Mouse (Mus musculus) midbrain, embryonic 10.5 days (tissue): ENCODE measurements around the gene Selenok. TPM values are rescaled to one million over a fixed set of nuclear protein-coding genes. Genes with fewer than 3 reads are reported as not detected.
A peak's percentile ranks its signal among the peaks of the same experiment; 100 is the strongest.

ENCODE experiments used
- DNase-seq: peaks from one replicate; pipeline ENCODE4 v3.0.0-alpha.2; 2017; ENCODE audit warnings: low spot score
- H3K27ac ChIP-seq: fragments of 300-500 bp; sonication (generic); replicated peaks from 2 replicates; pipeline ENCODE4 v1.5.1; 2016; ENCODE audit warnings: mild to moderate bottlenecking
- H3K27me3 ChIP-seq: fragments of 300-500 bp; sonication (generic); 2 replicates; pipeline ENCODE4 v1.6.1; 2016; ENCODE audit warnings: low read depth, mild to moderate bottlenecking; ENCODE audit not compliant: poor library complexity, severe bottlenecking
- H3K36me3 ChIP-seq: fragments of 300-500 bp; sonication (generic); 2 replicates; pipeline ENCODE4 v1.6.1; 2016; ENCODE audit warnings: mild to moderate bottlenecking, moderate library complexity
- H3K4me1 ChIP-seq: fragments of 300-500 bp; sonication (generic); 2 replicates; pipeline ENCODE4 v1.6.1; 2016
- H3K4me3 ChIP-seq: fragments of 300-500 bp; sonication (generic); 2 replicates; pipeline ENCODE4 v1.5.1; 2016; ENCODE audit warnings: mild to moderate bottlenecking, moderate library complexity
- H3K9me3 ChIP-seq: fragments of 300-500 bp; sonication (generic); replicated peaks from 2 replicates; pipeline ENCODE4 v1.6.1; 2016; ENCODE audit warnings: mild to moderate bottlenecking
- WGBS: fragments of 180-500 bp; shearing (Covaris S2); methylation state at CpG from one replicate; pipeline ENCODE4 v1.1.7; 2016; 5-methylcytosine and 5-hydroxymethylcytosine counted together
- polyA plus RNA-seq: library from polyadenylated mRNA; unstranded; fragments of >200 nt; fragmentation: Nextera tagmentation; extraction: Ambion mirVana; gene quantifications from 2 replicates; pipeline ENCODE4 v1.2.1, GENCODE M21; 2016

Gene Selenok
- polyA plus RNA-seq, 1 experiment from 2014 or later, result 298 TPM

DNA sequence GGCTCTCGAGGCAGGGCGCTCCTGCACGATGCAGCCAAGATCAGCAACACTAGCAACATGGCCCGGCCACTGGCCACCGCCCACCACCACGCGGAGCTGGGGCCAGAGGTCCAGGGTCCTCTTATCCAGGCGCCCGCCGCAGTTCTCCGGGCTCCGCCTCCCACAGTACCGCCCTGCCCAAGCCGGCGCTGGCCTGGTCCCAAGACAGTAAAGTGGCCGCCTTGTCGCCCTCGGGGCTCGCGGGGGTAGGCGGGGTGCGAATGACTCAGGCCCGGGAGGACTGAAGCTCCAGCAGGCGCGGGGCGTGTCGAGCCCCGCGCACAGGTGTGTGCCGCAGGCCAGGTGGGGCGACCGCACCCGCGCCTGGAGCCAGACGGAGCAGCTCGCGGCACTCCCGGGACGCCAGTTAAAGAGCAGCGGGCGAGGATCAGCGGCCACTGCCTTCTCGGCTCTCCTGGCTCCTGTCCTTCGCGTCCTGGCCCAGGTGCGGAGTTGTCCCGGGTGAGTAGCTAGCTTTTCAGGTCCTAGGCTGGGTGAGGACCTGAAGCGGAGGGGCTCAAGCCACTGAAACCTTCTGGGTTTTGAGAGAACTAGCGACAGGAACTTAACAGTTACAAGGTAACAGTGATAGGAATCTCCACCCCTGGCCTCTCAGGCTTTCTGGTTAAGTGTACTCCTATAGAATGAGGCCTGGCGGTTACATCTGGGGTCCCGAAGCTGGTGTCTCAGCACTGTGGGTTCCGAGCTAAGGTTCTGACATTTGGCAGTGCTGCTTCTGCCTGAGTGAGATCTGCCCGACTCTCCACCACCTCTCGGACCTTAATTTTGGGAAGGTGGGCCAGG, 40.8 kb downstream of the Selenok start, which contains the start of the genes Il17rb and Chdh:
Gene Il17rb (minus strand): TSS at position 164 of the 843 bp plus-strand sequence.
Gene Chdh (plus strand): TSS at position 291 of the 843 bp plus-strand sequence.
- Histone ChIP-seq H3K36me3 (no peaks in the 10 kb centered on the region), H3K4me1 (peaks cover 10% of the 10 kb centered on the region), H3K4me3 (peak within 1 kb of the TSS; percentile 60), H3K27me3 (peaks cover 38% of the 10 kb centered on the region), H3K27ac (peak within 1 kb of the TSS; percentile 67), H3K9me3 (no peaks in the 10 kb centered on the region)
- DNase-seq, result peak; percentile 51
- 9% methylated on average over 54 of the region's 54 CpGs for WGBS

DNA sequence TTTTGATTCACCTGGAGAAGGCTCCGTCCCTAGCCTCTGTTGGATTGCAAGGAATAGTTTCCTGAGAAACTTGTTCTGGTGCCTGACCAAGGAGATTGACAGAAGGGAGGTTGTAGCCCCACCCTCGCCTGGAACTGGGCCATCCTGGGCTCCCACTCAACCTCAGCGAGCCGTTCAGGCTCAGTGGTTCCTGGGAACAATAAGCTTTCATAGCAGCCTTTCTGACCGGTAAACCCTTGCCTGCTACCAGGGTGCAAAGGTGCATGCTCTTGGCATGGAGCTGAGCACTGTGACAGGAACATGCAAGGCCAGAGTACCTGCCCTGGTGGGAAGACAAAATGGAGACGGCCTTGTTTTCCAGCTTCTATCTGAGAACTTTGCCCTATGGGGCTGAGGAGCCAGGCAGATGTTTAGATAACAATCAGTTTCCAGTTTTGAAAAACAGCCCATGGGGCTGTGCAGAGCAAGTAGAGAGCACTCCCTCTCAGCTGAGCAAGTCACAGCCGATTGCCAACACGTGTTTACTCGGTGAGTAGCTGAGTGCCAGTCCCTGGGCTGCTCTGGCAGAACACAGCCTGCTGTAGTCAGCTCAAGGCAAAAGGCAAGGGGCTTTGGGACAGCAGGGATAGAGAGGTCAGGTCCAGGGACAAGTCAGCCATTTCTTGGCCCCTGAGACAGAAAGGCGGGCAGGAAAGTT, 41.9 kb downstream of the Selenok start:
- peaks cover 38% of the 10 kb centered on the region for H3K27me3 ChIP-seq
- peaks cover 10% of the 10 kb centered on the region for H3K4me1 ChIP-seq
- no peaks in the 10 kb centered on the region for H3K9me3 ChIP-seq
- no peak overlapping the region for H3K27ac ChIP-seq
- H3K36me3 ChIP-seq, result no peaks in the 10 kb centered on the region
- H3K4me3 ChIP-seq, result no peak overlapping the region
- DNase-seq, result no peak
- 80% methylated on average over 10 of the region's 10 CpGs for WGBS

DNA sequence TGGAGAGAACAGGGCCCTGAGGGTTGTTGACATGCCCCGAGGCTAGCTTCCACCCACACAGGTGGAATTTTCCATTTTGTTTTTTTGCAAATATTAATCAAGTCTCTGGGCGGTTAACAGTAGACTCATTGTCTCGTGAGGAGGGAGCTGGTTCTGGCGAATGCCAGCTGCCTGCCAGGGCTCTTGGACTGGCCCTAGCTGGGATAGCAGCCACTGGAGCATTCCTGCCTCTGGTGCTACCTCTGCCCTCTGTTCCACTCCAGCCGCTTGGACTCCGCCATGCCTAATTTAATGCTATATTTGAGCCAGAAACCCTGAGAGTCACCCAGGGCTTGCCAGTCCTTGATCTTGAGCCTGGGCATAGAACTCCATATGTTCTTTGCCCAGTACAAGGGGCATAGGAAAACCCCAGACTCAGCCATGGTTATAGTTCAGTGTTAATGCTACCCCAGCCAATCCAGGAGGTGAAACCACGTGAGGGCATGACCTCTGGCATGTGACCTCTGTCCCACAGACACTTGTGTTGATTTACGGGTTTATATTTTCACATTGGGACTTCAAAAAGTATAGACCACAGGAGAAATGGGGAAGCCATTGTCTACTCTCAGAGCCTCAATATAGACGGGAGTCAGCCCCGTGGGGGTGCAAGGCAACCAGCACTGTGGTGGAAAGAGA, 43.9 kb downstream of the Selenok start:
- H3K9me3 ChIP-seq, result no peaks in the 10 kb centered on the region
- H3K4me3 ChIP-seq, result no peak overlapping the region
- WGBS, result 88% methylated on average over 10 of the region's 10 CpGs

DNA sequence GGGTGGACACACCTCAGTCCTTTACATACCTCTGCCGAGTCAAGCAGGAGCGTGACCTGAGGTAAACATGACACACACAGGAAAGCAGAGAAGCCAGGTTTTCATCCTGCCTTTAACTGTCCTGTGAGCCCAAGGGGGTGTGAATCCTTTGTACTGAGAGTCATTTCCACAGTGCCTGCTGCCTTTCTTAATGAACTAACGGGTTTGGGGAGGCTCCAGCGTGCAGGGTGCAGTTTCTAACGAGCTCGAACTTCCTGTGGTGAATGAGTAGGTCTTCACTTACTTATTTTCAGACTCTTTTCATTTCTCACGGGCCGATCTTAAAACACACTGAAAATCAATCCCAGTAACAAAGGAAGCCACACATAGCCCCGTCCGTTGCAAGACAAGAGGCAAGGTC, 46.4 kb downstream of the Selenok start:
- no peaks in the 10 kb centered on the region for H3K9me3 ChIP-seq
- no peak for DNase-seq
- H3K36me3 ChIP-seq, result no peaks in the 10 kb centered on the region
- no peak overlapping the region for H3K4me3 ChIP-seq
- H3K4me1 ChIP-seq, result no peaks in the 10 kb centered on the region
- peaks cover 15% of the 10 kb centered on the region for H3K27me3 ChIP-seq
- 76% methylated on average over 10 of the region's 10 CpGs for WGBS
- H3K27ac ChIP-seq, result no peak overlapping the region

More for the DNA sequence above, 43.9 kb downstream of the Selenok start:
- no peak for DNase-seq
- no peak overlapping the region for H3K27ac ChIP-seq
- H3K27me3 ChIP-seq, result peaks cover 38% of the 10 kb centered on the region
- peaks cover 10% of the 10 kb centered on the region for H3K4me1 ChIP-seq
- H3K36me3 ChIP-seq, result no peaks in the 10 kb centered on the region

DNA sequence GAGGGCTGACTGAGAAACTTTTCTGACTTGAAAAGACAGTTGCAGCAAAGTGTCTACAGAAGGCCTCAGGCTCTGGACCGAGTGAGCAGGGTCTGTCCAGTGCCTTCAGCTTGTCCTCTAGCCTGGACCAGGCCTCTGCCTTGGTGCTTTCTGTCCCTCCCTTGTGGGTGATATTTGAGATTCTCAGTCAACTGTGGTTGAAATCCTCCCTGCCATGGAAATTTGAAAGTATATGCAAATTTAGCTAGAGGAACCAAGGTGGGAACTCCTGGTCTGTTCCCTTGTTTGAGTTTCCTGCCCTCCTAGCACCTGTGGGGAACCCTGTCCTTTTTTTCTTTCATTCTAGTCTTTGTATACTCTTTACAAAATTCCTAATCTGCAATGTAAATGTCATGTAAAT, 46.9 kb downstream of the Selenok start:
- no peak for DNase-seq
- Histone ChIP-seq H3K9me3 (no peaks in the 10 kb centered on the region), H3K4me3 (no peak overlapping the region), H3K4me1 (peaks cover under 1% of the 10 kb centered on the region), H3K27me3 (peaks cover 10% of the 10 kb centered on the region), H3K27ac (no peak overlapping the region), H3K36me3 (no peaks in the 10 kb centered on the region)
- WGBS, result 70% methylated on average over 1 of the region's 1 CpGs

DNA sequence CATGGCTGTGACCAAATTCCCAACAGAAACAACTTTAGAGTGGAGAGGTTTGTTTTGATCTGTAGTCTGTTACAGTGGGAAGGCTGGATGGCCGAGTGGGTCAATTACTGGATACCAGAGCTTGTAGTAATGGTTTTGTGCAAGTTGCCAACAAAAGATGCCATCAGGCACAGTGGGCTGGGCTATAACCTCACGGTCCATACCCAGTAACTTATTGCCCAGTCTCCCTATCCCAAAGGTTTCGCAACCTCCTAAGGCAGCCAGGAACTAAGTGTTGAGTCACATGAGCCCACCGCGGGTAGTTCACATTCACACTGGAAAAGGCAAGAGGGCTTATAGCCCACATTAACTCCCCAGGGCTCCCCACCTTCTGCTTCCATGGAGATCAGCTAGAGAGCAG, 48.6 kb downstream of the Selenok start:
- Histone ChIP-seq H3K9me3 (no peaks in the 10 kb centered on the region), H3K36me3 (no peaks in the 10 kb centered on the region), H3K4me3 (no peak overlapping the region), H3K27me3 (no peaks in the 10 kb centered on the region; the same call in 1 of the 2 replicates), H3K27ac (no peak overlapping the region), H3K4me1 (peaks cover 6% of the 10 kb centered on the region)
- WGBS, result 89% methylated on average over 5 of the region's 5 CpGs
- no peak for DNase-seq

DNA sequence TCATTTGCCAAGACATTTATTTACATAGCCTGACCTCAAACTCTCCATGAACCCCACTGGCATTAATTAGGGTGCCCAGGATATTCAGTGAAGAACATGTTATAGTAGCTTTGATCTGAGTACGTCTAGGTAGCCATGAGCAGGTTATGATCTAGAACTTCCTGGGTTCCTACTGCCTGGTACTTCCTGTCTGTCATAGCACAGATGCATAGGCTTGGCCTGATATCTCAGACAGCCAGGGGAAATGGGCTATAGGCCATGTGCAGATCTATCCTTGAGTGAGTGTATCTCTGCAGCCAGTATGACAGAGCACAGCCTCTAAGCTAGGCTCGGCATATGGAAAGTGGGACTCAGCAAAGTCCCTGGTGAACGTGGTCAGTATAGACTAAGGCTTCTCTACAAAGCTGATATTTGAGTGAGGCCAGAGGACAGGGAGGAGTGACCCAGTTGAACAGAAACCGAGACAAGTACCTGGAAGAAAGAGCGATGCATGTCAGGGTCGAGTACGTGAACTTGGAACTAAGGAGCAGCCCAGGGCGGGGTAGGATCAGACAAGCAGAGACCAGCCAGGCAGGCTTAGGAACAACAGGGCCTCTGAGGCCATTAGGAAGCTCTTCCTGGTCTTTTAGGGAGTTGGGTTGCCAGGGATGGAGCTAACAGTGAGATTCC, 49.8 kb downstream of the Selenok start:
- no peaks in the 10 kb centered on the region for H3K36me3 ChIP-seq
- peaks cover 6% of the 10 kb centered on the region for H3K4me1 ChIP-seq
- no peak overlapping the region for H3K4me3 ChIP-seq
- no peaks in the 10 kb centered on the region for H3K27me3 ChIP-seq
- 91% methylated on average over 8 of the region's 8 CpGs for WGBS
- H3K9me3 ChIP-seq, result no peaks in the 10 kb centered on the region
- no peak overlapping the region for H3K27ac ChIP-seq
- DNase-seq, result no peak

DNA sequence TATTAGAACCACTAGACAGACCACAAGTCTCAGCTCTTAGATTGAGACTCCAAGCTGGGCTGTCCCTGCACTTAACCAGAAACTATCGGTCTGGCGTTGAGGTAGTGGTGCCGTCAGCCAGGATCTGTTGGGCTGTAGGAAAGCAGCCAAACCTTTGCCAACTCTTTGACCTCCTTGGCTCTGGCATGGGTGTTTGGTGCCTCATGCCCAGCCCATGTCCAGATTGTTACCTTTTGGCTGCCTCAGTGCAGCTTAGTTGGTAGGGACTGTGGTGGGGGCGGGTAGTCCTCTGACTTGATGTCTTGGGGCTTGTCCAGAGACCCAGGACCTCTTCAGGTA, 50.3 kb downstream of the Selenok start:
- Histone ChIP-seq H3K27me3 (no peaks in the 10 kb centered on the region), H3K4me1 (peaks cover 6% of the 10 kb centered on the region), H3K4me3 (no peak overlapping the region), H3K36me3 (no peaks in the 10 kb centered on the region), H3K9me3 (no peaks in the 10 kb centered on the region), H3K27ac (no peak overlapping the region)
- DNase-seq, result no peak
- 86% methylated on average over 4 of the region's 4 CpGs for WGBS

DNA sequence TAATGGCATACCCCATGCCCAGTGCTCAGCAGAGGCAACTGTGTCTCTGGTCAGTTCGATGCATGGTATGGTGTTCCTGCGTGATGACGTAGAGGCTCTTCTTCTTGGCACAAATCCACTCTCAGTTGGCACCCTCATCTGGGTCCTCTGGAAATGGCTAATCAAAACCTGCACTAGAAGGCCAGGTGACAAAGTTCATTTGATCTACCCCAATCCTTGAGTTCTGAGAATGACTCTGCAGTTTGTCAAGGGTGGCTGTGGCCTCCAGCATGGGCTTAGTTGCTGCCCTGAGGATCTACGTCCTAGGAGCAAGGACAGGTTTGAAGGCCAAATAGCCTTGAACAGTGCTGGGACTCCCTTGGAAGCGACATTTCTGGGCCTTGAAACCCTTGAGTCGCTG, 50.7 kb downstream of the Selenok start:
- H3K4me1 ChIP-seq, result peaks cover 6% of the 10 kb centered on the region
- H3K9me3 ChIP-seq, result no peaks in the 10 kb centered on the region
- DNase-seq, result no peak
- no peaks in the 10 kb centered on the region for H3K27me3 ChIP-seq
- no peaks in the 10 kb centered on the region for H3K36me3 ChIP-seq
- no peak overlapping the region for H3K27ac ChIP-seq
- 91% methylated on average over 6 of the region's 6 CpGs for WGBS
- H3K4me3 ChIP-seq, result no peak overlapping the region

DNA sequence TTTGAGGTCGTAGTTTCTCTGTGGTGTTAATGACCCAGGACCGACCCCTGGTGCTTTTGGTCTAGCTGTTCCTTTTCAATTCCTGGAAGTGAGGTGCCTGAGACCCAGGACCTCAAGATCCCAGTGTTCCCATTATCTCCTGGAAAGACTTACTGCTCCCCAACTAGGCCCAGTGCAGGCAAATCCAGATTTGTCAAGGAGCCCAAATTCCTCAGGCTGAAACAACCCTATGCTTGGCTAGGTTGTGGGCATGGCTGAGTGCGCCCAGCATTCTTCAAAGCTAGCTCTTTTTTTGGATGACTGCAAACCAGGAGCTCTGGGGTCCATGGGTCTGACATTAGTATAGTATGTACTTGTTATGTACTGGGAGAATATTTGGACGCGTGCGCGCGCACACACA, 51.3 kb downstream of the Selenok start:
- no peak overlapping the region for H3K4me3 ChIP-seq
- no peak for DNase-seq
- H3K4me1 ChIP-seq, result peaks cover 6% of the 10 kb centered on the region
- H3K36me3 ChIP-seq, result no peaks in the 10 kb centered on the region
- no peaks in the 10 kb centered on the region for H3K9me3 ChIP-seq
- no peaks in the 10 kb centered on the region for H3K27me3 ChIP-seq
- H3K27ac ChIP-seq, result no peak overlapping the region
- 95% methylated on average over 8 of the region's 8 CpGs for WGBS

DNA sequence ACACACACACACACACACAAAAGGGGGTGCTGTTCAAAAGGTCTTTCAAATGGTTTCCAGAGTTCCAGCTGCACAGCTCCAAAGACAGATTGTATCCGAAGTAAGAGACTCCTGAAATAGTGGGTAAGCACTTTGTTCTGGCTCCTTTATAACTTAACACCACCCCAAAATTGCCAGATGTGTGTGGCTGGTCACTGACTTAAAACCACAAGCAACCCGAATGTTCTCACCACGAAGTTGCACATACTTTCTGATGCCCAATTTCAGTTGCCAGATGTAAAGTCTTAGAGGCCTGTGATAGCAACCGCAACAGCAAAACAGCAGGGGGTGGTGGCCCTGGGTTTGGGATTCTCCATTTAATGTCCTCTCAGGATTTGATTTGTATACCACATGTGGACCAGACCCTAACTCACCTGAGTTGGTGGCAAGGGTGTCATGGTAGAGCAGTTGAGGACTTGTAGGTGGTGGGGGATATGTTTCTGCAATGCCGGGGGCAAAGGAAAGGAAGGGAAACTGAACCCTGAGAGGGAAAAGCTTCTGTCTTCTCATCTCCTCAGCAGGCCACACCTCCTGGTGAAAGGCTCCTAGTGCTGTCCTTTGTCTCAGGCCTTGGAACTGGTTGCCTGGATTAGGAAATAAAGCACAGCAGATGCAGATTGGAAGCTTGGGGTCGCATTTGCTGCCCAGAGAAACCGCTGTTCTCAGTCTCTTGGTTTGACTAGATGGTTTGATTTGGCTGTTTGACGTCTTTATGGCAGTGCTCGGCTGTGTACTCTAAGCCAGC, 51.9 kb downstream of the Selenok start:
- no peak for DNase-seq
- Histone ChIP-seq H3K27ac (no peak overlapping the region), H3K9me3 (no peaks in the 10 kb centered on the region), H3K27me3 (no peaks in the 10 kb centered on the region), H3K36me3 (no peaks in the 10 kb centered on the region), H3K4me1 (peaks cover 6% of the 10 kb centered on the region), H3K4me3 (no peak overlapping the region)
- WGBS, result 48% methylated on average over 9 of the region's 9 CpGs

DNA sequence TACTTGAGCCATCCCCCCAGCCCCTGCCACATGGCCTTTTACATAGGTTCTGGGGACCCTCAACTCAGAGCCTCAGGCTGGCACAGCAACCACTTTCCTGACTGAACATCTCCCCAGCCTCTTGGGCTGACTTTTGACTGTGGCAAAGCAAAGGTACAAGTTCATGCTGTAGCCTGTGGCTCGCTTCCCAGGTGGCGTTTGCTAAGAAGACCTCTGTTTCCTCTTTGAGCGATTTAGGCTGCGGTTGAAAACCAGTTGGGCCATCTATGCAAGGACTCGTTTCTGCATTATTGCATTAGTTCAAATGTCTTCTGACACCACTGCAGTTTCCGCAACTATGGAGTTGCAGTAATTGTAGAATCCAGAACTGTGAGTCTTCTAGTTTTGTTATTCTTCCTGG, 54.4 kb downstream of the Selenok start:
- H3K9me3 ChIP-seq, result no peaks in the 10 kb centered on the region
- H3K27me3 ChIP-seq, result no peaks in the 10 kb centered on the region
- DNase-seq, result no peak
- H3K4me1 ChIP-seq, result peaks cover 6% of the 10 kb centered on the region
- 94% methylated on average over 6 of the region's 6 CpGs for WGBS
- H3K27ac ChIP-seq, result no peak overlapping the region
- no peaks in the 10 kb centered on the region for H3K36me3 ChIP-seq
- no peak overlapping the region for H3K4me3 ChIP-seq
